Mouse (Mus musculus): ENCODE measurements at regions not wholly inside any gene's neighbourhood (a gene's known extent, or its start where the extent isn't known, plus 50 kb on each side); places are given as distances from the start of the nearest gene placed in this dataset.

DNA sequence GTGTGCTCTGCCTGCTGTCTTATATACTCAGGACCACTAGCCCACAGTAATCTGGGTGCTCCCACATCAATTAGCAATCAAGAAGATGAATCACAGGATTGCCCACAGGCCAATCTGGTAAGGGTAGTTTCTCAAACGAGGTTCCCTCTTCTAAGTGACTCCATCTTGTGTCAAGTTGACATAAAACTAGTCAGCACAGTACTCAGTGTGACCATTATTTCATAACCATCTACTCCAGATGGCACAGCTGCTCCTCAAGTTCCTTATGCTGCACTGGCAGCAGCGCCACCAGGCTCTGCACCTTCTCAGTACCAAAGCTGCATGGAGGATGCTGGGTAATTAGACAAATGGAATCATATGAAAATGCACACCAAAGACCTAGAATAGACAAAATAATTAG, 175.6 kb upstream of the B3galt2 start:
- Histone ChIP-seq H3K9ac (replicated peaks; ENCODE audit: low read length) (no peak overlapping the region), H3K4me2 (replicated peaks; ENCODE audit: low read depth, low read length) (no peak overlapping the region), H3K9me3 (ENCODE audit: low read length) (no peaks in the 10 kb centered on the region), H3K4me3 (ENCODE audit: low read length) (no peak overlapping the region), H3K4me1 (ENCODE audit: insufficient read depth, low read length) (no peaks in the 10 kb centered on the region), H3K36me3 (ENCODE audit: insufficient read depth, low read length) (no peaks in the 10 kb centered on the region), H3K27ac (ENCODE audit: low read length) (no peak overlapping the region), H3K27me3 (ENCODE audit: insufficient read depth, low read length) (no peaks in the 10 kb centered on the region)
- ATAC-seq (ENCODE audit: low FRiP score, low TSS enrichment): no peak
- 62% methylated on average over 2 of the region's 2 CpGs for WGBS

DNA sequence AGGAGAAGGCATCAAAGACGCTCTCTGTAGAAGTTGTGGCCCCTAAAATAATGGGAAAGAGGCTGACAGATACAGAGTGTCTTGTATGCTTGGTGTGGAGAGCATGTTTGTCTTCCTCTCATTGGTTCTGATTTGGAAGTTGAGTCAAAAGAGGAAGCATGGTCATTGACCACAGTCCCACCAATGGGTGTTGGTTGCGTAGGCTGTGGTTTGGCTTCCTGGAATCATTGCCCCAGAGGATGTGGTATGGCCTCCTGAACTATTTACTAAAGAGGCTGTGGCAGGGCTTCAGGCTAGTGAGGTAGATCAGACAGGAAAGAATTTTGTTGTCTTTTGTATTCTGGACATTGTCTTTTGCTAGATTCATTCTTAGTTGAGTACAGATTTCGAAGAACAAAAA, 174.4 kb upstream of the B3galt2 start:
- H3K27ac ChIP-seq (ENCODE audit: low read length): no peak overlapping the region
- no peaks in the 10 kb centered on the region for H3K27me3 ChIP-seq (ENCODE audit: insufficient read depth, low read length)
- ATAC-seq (ENCODE audit: low FRiP score, low TSS enrichment): no peak
- H3K36me3 ChIP-seq (ENCODE audit: insufficient read depth, low read length): no peaks in the 10 kb centered on the region
- no peak overlapping the region for H3K9ac ChIP-seq (replicated peaks; ENCODE audit: low read length)
- no peaks in the 10 kb centered on the region for H3K9me3 ChIP-seq (ENCODE audit: low read length)
- 93% methylated on average over 3 of the region's 3 CpGs for WGBS
- H3K4me2 ChIP-seq (replicated peaks; ENCODE audit: low read depth, low read length): no peak overlapping the region
- no peaks in the 10 kb centered on the region for H3K4me1 ChIP-seq (ENCODE audit: insufficient read depth, low read length)
- no peak overlapping the region for H3K4me3 ChIP-seq (ENCODE audit: low read length)

DNA sequence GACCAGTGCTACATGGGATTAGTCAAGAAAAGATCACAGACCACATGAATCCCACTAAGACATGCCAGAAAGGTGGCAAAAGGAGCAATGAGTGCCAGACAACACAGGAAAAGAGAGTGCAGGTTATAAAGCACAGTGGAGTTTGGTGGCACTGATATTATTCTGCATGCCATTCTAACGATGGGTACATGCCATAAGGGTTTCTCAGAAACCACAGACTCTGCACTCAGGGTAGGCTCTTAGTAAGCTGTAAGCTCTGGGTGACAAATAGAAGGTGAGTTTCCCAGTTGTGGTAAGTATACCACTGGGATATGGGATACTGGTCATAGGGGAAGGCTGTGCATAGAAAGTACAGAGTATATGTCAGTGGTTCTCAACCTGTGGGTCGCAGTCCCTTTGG, 165.1 kb upstream of the B3galt2 start:
- 93% methylated on average over 2 of the region's 2 CpGs for WGBS
- no peak for ATAC-seq (ENCODE audit: low FRiP score, low TSS enrichment)

DNA sequence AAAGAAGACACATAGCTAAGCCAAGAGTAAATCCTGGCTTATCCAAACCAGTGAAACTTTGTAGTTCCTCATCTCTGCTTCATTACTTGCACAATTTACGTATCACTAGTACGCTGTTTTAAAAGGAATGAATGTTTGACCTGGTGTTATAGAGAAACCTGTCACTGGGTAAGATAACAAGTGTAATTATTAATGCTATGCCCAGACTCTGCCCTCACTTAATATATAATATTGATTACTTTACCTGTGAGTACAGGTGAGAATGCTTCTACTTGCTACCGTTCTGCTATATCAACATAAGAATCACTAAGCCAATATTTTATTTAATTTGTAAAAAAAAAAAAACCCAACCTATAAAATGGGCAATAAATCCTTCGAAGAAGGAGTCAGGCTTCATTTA, 157.1 kb upstream of the B3galt2 start:
- ATAC-seq (ENCODE audit: low FRiP score, low TSS enrichment): no peak
- Histone ChIP-seq H3K36me3 (ENCODE audit: insufficient read depth, low read length) (no peaks in the 10 kb centered on the region), H3K27me3 (ENCODE audit: insufficient read depth, low read length) (no peaks in the 10 kb centered on the region), H3K9me3 (ENCODE audit: low read length) (no peaks in the 10 kb centered on the region), H3K27ac (ENCODE audit: low read length) (no peak overlapping the region), H3K4me2 (replicated peaks; ENCODE audit: low read depth, low read length) (no peak overlapping the region), H3K9ac (replicated peaks; ENCODE audit: low read length) (no peak overlapping the region), H3K4me1 (ENCODE audit: insufficient read depth, low read length) (no peaks in the 10 kb centered on the region), H3K4me3 (ENCODE audit: low read length) (no peak overlapping the region)
- WGBS: 82% methylated on average over 4 of the region's 4 CpGs

More for the DNA sequence above, 165.1 kb upstream of the B3galt2 start:
- H3K27me3 ChIP-seq (ENCODE audit: insufficient read depth, low read length): no peaks in the 10 kb centered on the region
- H3K9me3 ChIP-seq (ENCODE audit: low read length): no peaks in the 10 kb centered on the region
- H3K9ac ChIP-seq (replicated peaks; ENCODE audit: low read length): no peak overlapping the region
- H3K4me2 ChIP-seq (replicated peaks; ENCODE audit: low read depth, low read length): no peak overlapping the region
- no peaks in the 10 kb centered on the region for H3K36me3 ChIP-seq (ENCODE audit: insufficient read depth, low read length)
- H3K4me1 ChIP-seq (ENCODE audit: insufficient read depth, low read length): no peaks in the 10 kb centered on the region
- no peak overlapping the region for H3K4me3 ChIP-seq (ENCODE audit: low read length)
- no peak overlapping the region for H3K27ac ChIP-seq (ENCODE audit: low read length)

DNA sequence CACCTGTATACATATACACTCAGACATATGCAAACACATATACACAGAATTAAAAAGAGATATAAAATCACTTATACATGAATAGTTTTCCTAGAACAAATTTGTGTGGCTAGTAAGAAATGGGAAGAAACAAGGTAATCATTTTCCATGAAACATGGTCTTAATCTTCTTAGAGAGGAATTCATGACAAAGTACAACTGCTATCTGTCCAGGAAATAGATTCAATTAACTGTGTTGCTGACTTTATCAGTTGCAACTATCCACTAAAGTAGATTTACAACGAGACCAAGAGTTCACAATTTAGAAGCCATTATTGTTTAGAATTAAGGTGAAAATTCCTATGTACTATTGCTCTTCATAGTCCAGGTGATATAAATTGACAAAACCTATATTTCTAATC, 155.5 kb upstream of the B3galt2 start:
- no peak for ATAC-seq (ENCODE audit: low FRiP score, low TSS enrichment)
- H3K4me3 ChIP-seq (ENCODE audit: low read length): no peak overlapping the region
- no peak overlapping the region for H3K9ac ChIP-seq (replicated peaks; ENCODE audit: low read length)
- no peak overlapping the region for H3K4me2 ChIP-seq (replicated peaks; ENCODE audit: low read depth, low read length)
- no peaks in the 10 kb centered on the region for H3K36me3 ChIP-seq (ENCODE audit: insufficient read depth, low read length)
- WGBS: 88% methylated on average over 1 of the region's 1 CpGs
- no peak overlapping the region for H3K27ac ChIP-seq (ENCODE audit: low read length)
- no peaks in the 10 kb centered on the region for H3K9me3 ChIP-seq (ENCODE audit: low read length)
- no peaks in the 10 kb centered on the region for H3K4me1 ChIP-seq (ENCODE audit: insufficient read depth, low read length)
- H3K27me3 ChIP-seq (ENCODE audit: insufficient read depth, low read length): no peaks in the 10 kb centered on the region

DNA sequence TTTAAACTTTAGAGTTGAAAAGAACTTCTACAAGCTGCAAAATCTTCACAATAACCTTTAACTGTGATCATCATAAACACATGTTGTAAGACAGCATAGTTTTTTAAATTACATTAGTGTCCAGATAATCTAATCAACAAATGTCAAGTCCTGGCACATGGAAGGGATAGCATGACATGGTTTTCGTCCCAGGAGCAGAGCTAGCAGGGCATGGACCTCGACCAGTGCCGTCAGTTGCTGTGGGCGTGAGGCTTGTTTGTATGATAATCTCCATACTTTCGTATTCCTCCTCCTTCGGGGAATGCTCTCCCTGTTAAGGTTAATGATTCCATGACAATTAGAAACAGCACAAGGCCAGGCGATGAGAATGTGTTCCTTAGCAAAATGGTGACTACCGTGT, 143.4 kb upstream of the B3galt2 start:
- Histone ChIP-seq H3K9ac (replicated peaks; ENCODE audit: low read length) (no peak overlapping the region), H3K4me1 (ENCODE audit: insufficient read depth, low read length) (no peaks in the 10 kb centered on the region), H3K27ac (ENCODE audit: low read length) (no peak overlapping the region), H3K4me2 (replicated peaks; ENCODE audit: low read depth, low read length) (no peak overlapping the region), H3K4me3 (ENCODE audit: low read length) (no peak overlapping the region), H3K9me3 (ENCODE audit: low read length) (no peaks in the 10 kb centered on the region), H3K36me3 (ENCODE audit: insufficient read depth, low read length) (no peaks in the 10 kb centered on the region), H3K27me3 (ENCODE audit: insufficient read depth, low read length) (no peaks in the 10 kb centered on the region)
- ATAC-seq (ENCODE audit: low FRiP score, low TSS enrichment): no peak
- WGBS: 74% methylated on average over 8 of the region's 8 CpGs

DNA sequence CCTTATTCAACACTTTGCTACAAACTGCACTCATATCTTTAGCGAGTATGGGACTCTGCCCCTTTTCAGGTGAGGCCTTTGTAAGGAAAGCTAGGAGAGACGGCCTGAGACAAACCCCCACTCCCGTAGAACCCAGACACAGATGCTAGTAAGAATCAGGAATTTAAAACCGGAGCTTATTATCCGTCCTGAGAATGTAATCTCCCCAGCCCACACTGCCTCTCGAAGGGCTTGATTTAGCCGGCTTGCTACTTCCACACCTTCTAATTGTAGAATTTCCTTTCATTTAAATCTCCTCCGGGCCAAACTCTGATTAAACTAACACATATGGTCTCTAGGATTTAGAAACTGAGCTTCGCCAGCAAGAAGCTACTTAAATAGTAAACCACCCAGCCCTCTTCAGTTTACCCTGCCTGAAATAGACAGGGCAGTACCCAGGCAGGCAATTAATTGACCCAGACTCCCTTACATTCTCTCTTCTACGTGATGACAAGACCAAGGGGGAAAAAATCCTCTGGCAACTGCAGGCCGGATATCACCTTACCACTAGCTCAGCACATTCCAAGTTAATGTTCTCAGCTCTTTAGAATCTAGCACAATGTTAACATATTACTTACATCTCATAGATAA, 136.9 kb upstream of the B3galt2 start:
- Histone ChIP-seq H3K4me1 (ENCODE audit: insufficient read depth, low read length) (no peaks in the 10 kb centered on the region), H3K4me3 (ENCODE audit: low read length) (no peak overlapping the region), H3K9ac (replicated peaks; ENCODE audit: low read length) (peak overlapping the region; percentile 8; the same call in 1 of the 2 replicates), H3K27ac (ENCODE audit: low read length) (peak overlapping the region; percentile 78), H3K9me3 (ENCODE audit: low read length) (no peaks in the 10 kb centered on the region), H3K4me2 (replicated peaks; ENCODE audit: low read depth, low read length) (0 out of 2 replicates have a peak overlapping the region, but pooled peaks have one; percentile 23), H3K36me3 (ENCODE audit: insufficient read depth, low read length) (no peaks in the 10 kb centered on the region), H3K27me3 (ENCODE audit: insufficient read depth, low read length) (no peaks in the 10 kb centered on the region)
- WGBS: 30% methylated on average over 11 of the region's 11 CpGs
- ATAC-seq (ENCODE audit: low FRiP score, low TSS enrichment): peak; percentile 98

DNA sequence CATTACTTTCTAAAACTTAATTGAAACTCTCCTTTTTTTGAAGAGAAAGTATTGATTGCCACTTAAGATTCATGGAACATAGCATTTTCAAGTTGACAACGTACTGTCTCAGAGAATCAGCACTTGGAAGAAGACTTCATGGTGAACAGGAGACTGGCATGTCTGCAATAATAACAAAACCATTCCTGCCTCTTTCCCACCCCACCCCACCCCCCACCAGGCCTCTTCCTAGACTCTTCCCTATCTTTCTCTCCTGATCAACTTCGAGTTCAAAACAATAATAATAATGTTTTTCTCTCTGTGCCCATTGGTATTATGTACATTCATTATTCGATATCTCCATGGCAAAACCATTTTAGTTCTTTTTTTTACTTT, 136.4 kb upstream of the B3galt2 start:
- Histone ChIP-seq H3K27ac (ENCODE audit: low read length) (no peak overlapping the region), H3K4me1 (ENCODE audit: insufficient read depth, low read length) (no peaks in the 10 kb centered on the region), H3K9me3 (ENCODE audit: low read length) (no peaks in the 10 kb centered on the region), H3K4me2 (replicated peaks; ENCODE audit: low read depth, low read length) (no peak overlapping the region), H3K4me3 (ENCODE audit: low read length) (no peak overlapping the region), H3K9ac (replicated peaks; ENCODE audit: low read length) (no peak overlapping the region), H3K36me3 (ENCODE audit: insufficient read depth, low read length) (no peaks in the 10 kb centered on the region), H3K27me3 (ENCODE audit: insufficient read depth, low read length) (no peaks in the 10 kb centered on the region)
- peak; percentile 46; the same call in 1 of the 2 replicates for ATAC-seq (ENCODE audit: low FRiP score, low TSS enrichment)
- 61% methylated on average over 3 of the region's 3 CpGs for WGBS

DNA sequence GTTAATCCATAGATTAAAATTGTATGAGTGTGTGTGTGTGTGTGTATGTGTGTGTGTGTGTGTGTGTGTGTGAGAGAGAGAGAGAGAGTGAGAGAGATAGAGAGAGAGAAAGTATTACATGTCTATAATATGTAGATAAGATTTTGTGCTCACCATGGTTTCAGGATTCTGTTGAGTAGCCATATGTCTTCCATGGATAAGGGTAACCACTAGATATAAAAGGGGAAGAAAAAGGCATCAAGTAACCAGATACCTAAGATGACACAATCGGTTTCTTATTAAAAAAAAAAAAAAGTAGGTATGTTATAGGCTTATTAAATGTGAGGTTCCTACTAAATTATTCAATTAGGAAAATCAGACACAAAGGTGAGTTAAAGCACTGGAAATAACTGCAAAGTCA, 135.1 kb upstream of the B3galt2 start:
- H3K27ac ChIP-seq (ENCODE audit: low read length): no peak overlapping the region
- no peak for ATAC-seq (ENCODE audit: low FRiP score, low TSS enrichment)
- H3K9me3 ChIP-seq (ENCODE audit: low read length): no peaks in the 10 kb centered on the region
- WGBS: 70% methylated on average over 1 of the region's 1 CpGs
- H3K27me3 ChIP-seq (ENCODE audit: insufficient read depth, low read length): no peaks in the 10 kb centered on the region
- no peaks in the 10 kb centered on the region for H3K4me1 ChIP-seq (ENCODE audit: insufficient read depth, low read length)
- no peak overlapping the region for H3K9ac ChIP-seq (replicated peaks; ENCODE audit: low read length)
- no peaks in the 10 kb centered on the region for H3K36me3 ChIP-seq (ENCODE audit: insufficient read depth, low read length)
- H3K4me3 ChIP-seq (ENCODE audit: low read length): no peak overlapping the region
- no peak overlapping the region for H3K4me2 ChIP-seq (replicated peaks; ENCODE audit: low read depth, low read length)

DNA sequence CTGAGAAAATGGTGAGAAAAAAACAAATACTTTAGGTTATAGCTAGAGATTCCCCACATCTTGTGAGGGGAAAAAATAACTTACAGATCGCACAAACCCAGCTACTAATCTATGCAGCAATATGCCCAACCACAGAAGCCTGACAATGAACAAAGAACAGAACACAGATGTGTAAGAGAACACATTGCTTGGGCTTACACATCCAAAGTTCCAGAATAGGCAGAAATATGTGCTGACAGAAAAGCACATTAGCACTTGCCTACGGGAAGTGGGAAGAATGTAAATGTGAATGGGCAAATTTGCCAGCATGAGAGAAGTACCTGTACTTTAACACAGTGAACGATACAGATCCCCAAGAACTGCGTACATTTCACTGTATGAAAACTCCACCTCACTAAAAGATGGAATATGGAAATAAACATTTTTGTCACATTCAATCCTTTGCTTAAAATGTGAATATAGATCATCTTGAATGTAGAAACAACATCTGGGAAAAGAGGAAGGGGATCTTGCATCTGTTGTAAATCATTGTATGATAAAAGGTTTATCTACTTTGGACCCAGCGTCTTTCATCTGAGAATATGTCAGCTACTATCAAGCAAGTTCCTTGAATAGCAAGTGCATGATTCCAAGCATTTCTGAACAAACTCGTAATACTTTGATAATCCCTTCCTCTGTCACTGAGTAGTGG, 116.5 kb upstream of the B3galt2 start:
- no peak overlapping the region for H3K4me2 ChIP-seq (replicated peaks; ENCODE audit: low read depth, low read length)
- no peaks in the 10 kb centered on the region for H3K9me3 ChIP-seq (ENCODE audit: low read length)
- no peaks in the 10 kb centered on the region for H3K36me3 ChIP-seq (ENCODE audit: insufficient read depth, low read length)
- H3K9ac ChIP-seq (replicated peaks; ENCODE audit: low read length): no peak overlapping the region
- no peak for ATAC-seq (ENCODE audit: low FRiP score, low TSS enrichment)
- H3K27ac ChIP-seq (ENCODE audit: low read length): no peak overlapping the region
- WGBS: 78% methylated on average over 6 of the region's 6 CpGs
- H3K4me1 ChIP-seq (ENCODE audit: insufficient read depth, low read length): no peaks in the 10 kb centered on the region
- H3K4me3 ChIP-seq (ENCODE audit: low read length): no peak overlapping the region
- no peaks in the 10 kb centered on the region for H3K27me3 ChIP-seq (ENCODE audit: insufficient read depth, low read length)

All from kidney, embryonic 16.5 days (tissue).